Mouse (Mus musculus): ENCODE data around the gene Rnf227. TPM values are rescaled to one million over a fixed set of nuclear protein-coding genes. Genes with fewer than 3 reads are reported as not detected.
A peak's percentile ranks its signal among the peaks of the same experiment; 100 is the strongest.

The Rnf227 gene
- polyA plus RNA-seq, 1 experiment from 2014 or later, result 18.8 TPM

- H3K4me1 ChIP-seq, result peaks cover 52% of the 10 kb centered on the region
Measured at GRCm38 (mm10) chr11:69322693-69323471, 17.4 kb upstream of the Rnf227 start.

GRCm38 (mm10) chr11:69323667-69324111 lies 16.6 kb upstream of the Rnf227 start, which contains the start of the genes Cntrob and Trappc1:
Gene Cntrob, minus strand, starts transcription at chr11:69323775.
Gene Trappc1, plus strand, starts transcription at chr11:69323980.
- Histone ChIP-seq H3K4me1 (peaks cover 52% of the 10 kb centered on the region), H3K27me3 (replicated peaks; ENCODE audit: low read depth, poor library complexity, severe bottlenecking) (peaks cover 30% of the 10 kb centered on the region), H3K36me3 (replicated peaks) (peaks cover 25% of the 10 kb centered on the region), H3K9me3 (no peaks in the 10 kb centered on the region), H3K27ac (replicated peaks) (peak within 1 kb of the TSS; percentile 96), H3K4me3 (peak within 1 kb of the TSS; percentile 78)
- 0% methylated on average over 30 of the region's 30 CpGs for WGBS
- DNase-seq (ENCODE audit: low spot score), result peak; percentile 100

More at GRCm38 (mm10) chr11:69322693-69323471, 17.4 kb upstream of the Rnf227 start:
- H3K9me3 ChIP-seq, result no peaks in the 10 kb centered on the region
- DNase-seq (ENCODE audit: low spot score), result peak; percentile 17
- 33% methylated on average over 18 of the region's 18 CpGs for WGBS
- H3K36me3 ChIP-seq (replicated peaks), result peaks cover 33% of the 10 kb centered on the region
- H3K27me3 ChIP-seq (replicated peaks; ENCODE audit: low read depth, poor library complexity, severe bottlenecking), result peaks cover 22% of the 10 kb centered on the region
- peak overlapping the region; percentile 78 for H3K4me3 ChIP-seq
- H3K27ac ChIP-seq (replicated peaks), result peak overlapping the region; percentile 96

- peaks cover 40% of the 10 kb centered on the region for H3K27me3 ChIP-seq (replicated peaks; ENCODE audit: low read depth, poor library complexity, severe bottlenecking)
- peaks cover 52% of the 10 kb centered on the region for H3K4me1 ChIP-seq
- no peak for DNase-seq (ENCODE audit: low spot score)
- no peaks in the 10 kb centered on the region for H3K9me3 ChIP-seq
- H3K4me3 ChIP-seq, result peak overlapping the region; percentile 78
- H3K36me3 ChIP-seq (replicated peaks), result peaks cover 14% of the 10 kb centered on the region
- 82% methylated on average over 6 of the region's 6 CpGs for WGBS
- no peak overlapping the region for H3K27ac ChIP-seq (replicated peaks)
Measured at GRCm38 (mm10) chr11:69324749-69325148, 15.5 kb upstream of the Rnf227 start.

GRCm38 (mm10) chr11:69325628-69326407 lies 14.4 kb upstream of the Rnf227 start, which contains the start of gene Kcnab3:
Gene Kcnab3, plus strand, starts transcription at chr11:69326258.
- Histone ChIP-seq H3K36me3 (replicated peaks) (peaks cover 3% of the 10 kb centered on the region), H3K9me3 (no peaks in the 10 kb centered on the region), H3K4me1 (peaks cover 52% of the 10 kb centered on the region), H3K27me3 (replicated peaks; ENCODE audit: low read depth, poor library complexity, severe bottlenecking) (peaks cover 51% of the 10 kb centered on the region), H3K27ac (replicated peaks) (peak within 1 kb of the TSS; percentile 66), H3K4me3 (peak within 1 kb of the TSS; percentile 78)
- 11% methylated on average over 26 of the region's 26 CpGs for WGBS
- peak; percentile 85 for DNase-seq (ENCODE audit: low spot score)

- peak overlapping the region; percentile 78 for H3K4me3 ChIP-seq
- H3K27me3 ChIP-seq (replicated peaks; ENCODE audit: low read depth, poor library complexity, severe bottlenecking), result peaks cover 59% of the 10 kb centered on the region
- peaks cover 58% of the 10 kb centered on the region for H3K4me1 ChIP-seq
- no peaks in the 10 kb centered on the region for H3K36me3 ChIP-seq (replicated peaks)
- DNase-seq (ENCODE audit: low spot score), result no peak
- no peaks in the 10 kb centered on the region for H3K9me3 ChIP-seq
- H3K27ac ChIP-seq (replicated peaks), result peak overlapping the region; percentile 66
- WGBS, result 1% methylated on average over 45 of the region's 45 CpGs
Measured at GRCm38 (mm10) chr11:69326408-69327156, 13.7 kb upstream of the Rnf227 start.

GRCm38 (mm10) chr11:69327157-69327442 lies 13.2 kb upstream of the Rnf227 start:
- Histone ChIP-seq H3K4me1 (peaks cover 58% of the 10 kb centered on the region), H3K4me3 (peak overlapping the region; percentile 78), H3K27me3 (replicated peaks; ENCODE audit: low read depth, poor library complexity, severe bottlenecking) (peaks cover 62% of the 10 kb centered on the region), H3K36me3 (replicated peaks) (no peaks in the 10 kb centered on the region), H3K27ac (replicated peaks) (no peak overlapping the region), H3K9me3 (no peaks in the 10 kb centered on the region)
- DNase-seq (ENCODE audit: low spot score), result no peak
- 8% methylated on average over 9 of the region's 9 CpGs for WGBS

- Histone ChIP-seq H3K27me3 (replicated peaks; ENCODE audit: low read depth, poor library complexity, severe bottlenecking) (peaks cover 62% of the 10 kb centered on the region), H3K9me3 (no peaks in the 10 kb centered on the region), H3K4me3 (peak overlapping the region; percentile 78; the same call in 1 of the 2 replicates), H3K36me3 (replicated peaks) (no peaks in the 10 kb centered on the region), H3K27ac (replicated peaks) (0 out of 2 replicates have a peak overlapping the region, but pooled peaks have one; percentile 30), H3K4me1 (peaks cover 58% of the 10 kb centered on the region)
- 49% methylated on average over 6 of the region's 6 CpGs for WGBS
- no peak for DNase-seq (ENCODE audit: low spot score)
Measured at GRCm38 (mm10) chr11:69327648-69328047, 12.6 kb upstream of the Rnf227 start.

- Histone ChIP-seq H3K9me3 (no peaks in the 10 kb centered on the region), H3K36me3 (replicated peaks) (no peaks in the 10 kb centered on the region), H3K27me3 (replicated peaks; ENCODE audit: low read depth, poor library complexity, severe bottlenecking) (peaks cover 62% of the 10 kb centered on the region), H3K4me1 (peaks cover 59% of the 10 kb centered on the region), H3K4me3 (no peak overlapping the region), H3K27ac (replicated peaks) (no peak overlapping the region)
- WGBS, result 93% methylated on average over 6 of the region's 6 CpGs
- DNase-seq (ENCODE audit: low spot score), result no peak
Measured at GRCm38 (mm10) chr11:69328517-69328916, 11.7 kb upstream of the Rnf227 start.

GRCm38 (mm10) chr11:69331152-69331551 lies 9.1 kb upstream of the Rnf227 start:
- Histone ChIP-seq H3K4me3 (peak overlapping the region; percentile 67), H3K27ac (replicated peaks) (no peak overlapping the region; the same call in 1 of the 2 replicates), H3K27me3 (replicated peaks; ENCODE audit: low read depth, poor library complexity, severe bottlenecking) (peaks cover 61% of the 10 kb centered on the region), H3K9me3 (no peaks in the 10 kb centered on the region), H3K36me3 (replicated peaks) (no peaks in the 10 kb centered on the region), H3K4me1 (peaks cover 38% of the 10 kb centered on the region)
- no peak for DNase-seq (ENCODE audit: low spot score)
- WGBS, result 91% methylated on average over 6 of the region's 6 CpGs

GRCm38 (mm10) chr11:69331929-69332405 lies 8.3 kb upstream of the Rnf227 start:
- Histone ChIP-seq H3K27me3 (replicated peaks; ENCODE audit: low read depth, poor library complexity, severe bottlenecking) (peaks cover 53% of the 10 kb centered on the region), H3K27ac (replicated peaks) (peak overlapping the region; percentile 86), H3K36me3 (replicated peaks) (no peaks in the 10 kb centered on the region), H3K4me3 (peak overlapping the region; percentile 67), H3K9me3 (no peaks in the 10 kb centered on the region), H3K4me1 (peaks cover 30% of the 10 kb centered on the region)
- WGBS, result 2% methylated on average over 24 of the region's 24 CpGs
- DNase-seq (ENCODE audit: low spot score), result peak; percentile 86

GRCm38 (mm10) chr11:69332713-69333253 lies 7.5 kb upstream of the Rnf227 start:
- Histone ChIP-seq H3K4me3 (peak overlapping the region; percentile 67), H3K36me3 (replicated peaks) (no peaks in the 10 kb centered on the region), H3K27me3 (replicated peaks; ENCODE audit: low read depth, poor library complexity, severe bottlenecking) (peaks cover 45% of the 10 kb centered on the region), H3K27ac (replicated peaks) (peak overlapping the region; percentile 86), H3K9me3 (0 out of 2 replicates have a peak, but pooled peaks cover 4% of the 10 kb centered on the region), H3K4me1 (peaks cover 24% of the 10 kb centered on the region)
- DNase-seq (ENCODE audit: low spot score), result no peak
- WGBS, result 31% methylated on average over 8 of the region's 8 CpGs

All from embryonic facial prominence, embryonic 10.5 days (tissue).